Mouse (Mus musculus): ENCODE measurements around the gene Gabarapl1. TPM values are rescaled to one million over a fixed set of nuclear protein-coding genes. Genes with fewer than 3 reads are reported as not detected.

Gabarapl1 gene
- total and polyA plus RNA-seq, 3 experiments, result 43.9 to 102 (median 80.8) TPM

DNA sequence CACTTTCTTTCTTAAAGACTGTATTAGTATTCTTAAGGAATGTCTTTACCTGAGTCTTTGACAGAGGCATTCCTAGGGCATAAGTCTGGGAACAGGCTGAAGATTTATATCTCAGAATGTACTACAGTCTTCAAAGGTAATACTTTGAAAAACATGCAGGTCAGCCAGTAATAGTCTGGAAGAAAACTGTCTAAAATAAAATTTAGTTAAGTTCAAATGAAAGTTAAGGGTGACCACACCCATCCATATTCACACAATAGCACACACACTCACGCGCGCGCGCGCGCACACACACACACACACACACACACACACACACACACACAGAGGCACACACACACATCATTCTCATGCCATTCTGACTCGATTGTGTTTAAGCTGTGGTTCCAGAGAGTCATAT is 44.6 kb downstream of the Gabarapl1 start, which contains the start of gene Klre1:
Klre1 (plus strand) TSS at position 301 of the 400 bp plus-strand sequence.
- in situ Hi-C loops (cut with MboI; ENCODE audit: low pct_ligation_motif_present, low pct_unique_long_range_greater_than_20kb, low sequenced_read_pairs), result loop anchor here (25.0 kb wide), 1 partner anchor 1785 kb away; the partner anchor contains the start of gene Styk1

DNA sequence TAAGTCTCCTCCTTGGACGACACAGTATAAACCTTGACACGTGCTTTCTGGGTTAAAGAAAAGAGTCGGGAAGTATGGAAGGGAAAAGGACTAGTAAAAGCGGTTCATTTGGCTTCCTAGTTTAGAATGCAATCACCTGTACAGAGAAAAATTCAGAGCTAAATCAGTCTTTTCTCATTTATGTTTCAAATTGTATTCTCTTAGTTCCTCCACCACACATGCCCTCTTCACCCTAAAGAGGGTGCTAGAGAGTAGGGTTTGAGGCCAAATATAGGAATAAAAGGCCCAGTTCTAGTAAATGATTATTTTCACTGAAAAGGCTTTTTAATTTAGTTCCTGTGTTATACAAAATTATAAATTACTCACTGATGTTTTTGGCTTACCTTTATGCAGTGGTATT is 48.3 kb downstream of the Gabarapl1 start:
- H3K4me3 ChIP-seq (replicated peaks in 1 of 3; ENCODE audit: low read depth in 2 of 3, low read length in 2 of 3, poor library complexity in 1 of 3), result no peak overlapping the region
- H3K36me3 ChIP-seq (replicated peaks in 1 of 2; ENCODE audit: control insufficient read depth in 1 of 2, insufficient read depth in 1 of 2, low read length in 1 of 2), result no peaks in the 10 kb centered on the region
- TF ChIP-seq ELF1 (IDR thresholded peaks at IDR 0.05; ENCODE audit: low read depth, low read length) (no peak), BHLHE40 (IDR thresholded peaks at IDR 0.05; ENCODE audit: low read depth, low read length) (no peak), JUN (IDR thresholded peaks at IDR 0.05; ENCODE audit: insufficient read depth, low read depth, low read length) (no peak), CTCF (conservative IDR thresholded peaks at IDR 0.05 in 1 of 2, IDR thresholded peaks at IDR 0.05 in 1 of 2; ENCODE audit: low read depth in 2 of 2, low read length in 2 of 2) (peak; percentile 29 to 69; a peak in 3 of 4 replicates), NRF1 (IDR thresholded peaks at IDR 0.05; ENCODE audit: low read depth, low read length) (no peak), MAZ (IDR thresholded peaks at IDR 0.05; ENCODE audit: low read depth, low read length) (no peak), UBTF (IDR thresholded peaks at IDR 0.05; ENCODE audit: low read depth, low read length) (no peak), E2F4 (IDR thresholded peaks at IDR 0.05; ENCODE audit: insufficient replicate concordance, low read depth, low read length) (no peak), RAD21 (IDR thresholded peaks at IDR 0.05; ENCODE audit: low read depth, low read length) (peak; percentile 79), NELFE (IDR thresholded peaks at IDR 0.05; ENCODE audit: low read depth, low read length) (no peak), SMC3 (IDR thresholded peaks at IDR 0.05; ENCODE audit: low read depth, low read length) (peak; percentile 46), TBP (conservative IDR thresholded peaks at IDR 0.05; ENCODE audit: low read depth, low read length) (no peak), RCOR1 (conservative IDR thresholded peaks at IDR 0.05; ENCODE audit: low read depth, low read length) (no peak), JUND (conservative IDR thresholded peaks at IDR 0.05; ENCODE audit: low read depth, low read length) (no peak)
- peak; percentile 34 for DNase-seq (ENCODE audit: extremely low read depth)
- no peak overlapping the region for H3K27ac ChIP-seq (ENCODE audit: insufficient read depth, low read depth)
- no peak overlapping the region for H3K9ac ChIP-seq (ENCODE audit: insufficient read depth, low read depth)
- H3K4me2 ChIP-seq (ENCODE audit: insufficient read depth, low read depth, poor library complexity, severe bottlenecking), result no peak overlapping the region
- dilution Hi-C loops (cut with MboI; ENCODE audit: extremely low pct_ligation_motif_present, extremely low pct_unique_long_range_greater_than_20kb, low sequenced_read_pairs), result no loop called here
- H3K79me2 ChIP-seq (replicated peaks; ENCODE audit: control insufficient read depth, extremely low read depth, insufficient read depth, poor library complexity, severe bottlenecking), result no peaks in the 10 kb centered on the region
- no peaks in the 10 kb centered on the region for H3K4me1 ChIP-seq (ENCODE audit: control insufficient read depth in 1 of 2, insufficient read depth in 2 of 2)
- in situ Hi-C loops (cut with MboI; ENCODE audit: low pct_ligation_motif_present, low pct_unique_long_range_greater_than_20kb, low sequenced_read_pairs), result loop anchor here (25.0 kb wide), 1 partner anchor 1781 kb away; the partner anchor contains the start of gene Styk1
- no peaks in the 10 kb centered on the region for H3K27me3 ChIP-seq (replicated peaks)
- no peaks in the 10 kb centered on the region for H3K9me3 ChIP-seq (replicated peaks; ENCODE audit: low read length)

More for the DNA sequence above, 44.6 kb downstream of the Gabarapl1 start, which contains the start of gene Klre1:
- no peaks in the 10 kb centered on the region for H3K4me1 ChIP-seq (ENCODE audit: control insufficient read depth in 1 of 2, insufficient read depth in 2 of 2)
- DNase-seq (ENCODE audit: extremely low read depth), result no peak
- H3K4me2 ChIP-seq (ENCODE audit: insufficient read depth, low read depth, poor library complexity, severe bottlenecking), result no peak within 1 kb of the TSS
- no peak within 1 kb of the TSS for H3K4me3 ChIP-seq (replicated peaks in 1 of 3; ENCODE audit: low read depth in 2 of 3, low read length in 2 of 3, poor library complexity in 1 of 3)
- no peak within 1 kb of the TSS for H3K9ac ChIP-seq (ENCODE audit: insufficient read depth, low read depth)
- no peaks in the 10 kb centered on the region for H3K27me3 ChIP-seq (replicated peaks)
- no peaks in the 10 kb centered on the region for H3K36me3 ChIP-seq (replicated peaks in 1 of 2; ENCODE audit: control insufficient read depth in 1 of 2, insufficient read depth in 1 of 2, low read length in 1 of 2)
- H3K9me3 ChIP-seq (replicated peaks; ENCODE audit: low read length), result no peaks in the 10 kb centered on the region
- H3K79me2 ChIP-seq (replicated peaks; ENCODE audit: control insufficient read depth, extremely low read depth, insufficient read depth, poor library complexity, severe bottlenecking), result no peaks in the 10 kb centered on the region
- TF ChIP-seq SMC3 (IDR thresholded peaks at IDR 0.05; ENCODE audit: low read depth, low read length), result no peak
- no peak for TF ChIP-seq CHD2 (IDR thresholded peaks at IDR 0.05; ENCODE audit: low read length)
- no peak for TF ChIP-seq ETS1 (conservative IDR thresholded peaks at IDR 0.05; ENCODE audit: low read depth, low read length)
- TF ChIP-seq MEF2A (IDR thresholded peaks at IDR 0.05; ENCODE audit: borderline replicate concordance, low read depth, low read length), result no peak
- TF ChIP-seq RCOR1 (conservative IDR thresholded peaks at IDR 0.05; ENCODE audit: low read depth, low read length), result no peak
- TF ChIP-seq USF2 (conservative IDR thresholded peaks at IDR 0.05; ENCODE audit: low read depth, low read length), result no peak
- no peak for TF ChIP-seq POLR2AphosphoS2 (IDR thresholded peaks at IDR 0.05; ENCODE audit: low read depth, low read length)
- TF ChIP-seq HCFC1 (IDR thresholded peaks at IDR 0.05; ENCODE audit: low read depth, low read length), result no peak
- TF ChIP-seq MAZ (IDR thresholded peaks at IDR 0.05; ENCODE audit: low read depth, low read length), result no peak
- no peak for TF ChIP-seq CHD1 (IDR thresholded peaks at IDR 0.05; ENCODE audit: low read depth, low read length)
- no peak within 1 kb of the TSS for H3K27ac ChIP-seq (ENCODE audit: insufficient read depth, low read depth)
- dilution Hi-C loops (cut with MboI; ENCODE audit: extremely low pct_ligation_motif_present, extremely low pct_unique_long_range_greater_than_20kb, low sequenced_read_pairs), result no loop called here

All from CH12.LX (cell line).